In genomic region chr9:45090811-45091210, GRCm38 (mm10) we compare ENCODE assay signal across 1 mouse cellular context.
TF ChIP-seq lines count a peak whose summit lies in the region.

No protein-coding gene starts in this region.

TF ChIP-seq in MEL, 35 proteins besides CTCF, POLR2A, EP300 and RAD21:
- peak; percentile 60 for TF ChIP-seq SMC3 (IDR thresholded peaks at IDR 0.05; ENCODE audit: low read depth, low read length)
- TF ChIP-seq GABPA (IDR thresholded peaks at IDR 0.05; ENCODE audit: low read depth, low read length), result no peak
- peak; percentile 15; the same call in 1 of the 2 replicates for TF ChIP-seq ZC3H11A (IDR thresholded peaks at IDR 0.05; ENCODE audit: low read depth, low read length)
